Mouse (Mus musculus): ENCODE data around the gene Gm49510. TPM values are rescaled to one million over a fixed set of nuclear protein-coding genes. Genes with fewer than 3 reads are reported as not detected.
A peak's percentile ranks its signal among the peaks of the same experiment; 100 is the strongest.

Gene Gm49510
- polyA plus RNA-seq, 1 experiment, result not detected

DNA sequence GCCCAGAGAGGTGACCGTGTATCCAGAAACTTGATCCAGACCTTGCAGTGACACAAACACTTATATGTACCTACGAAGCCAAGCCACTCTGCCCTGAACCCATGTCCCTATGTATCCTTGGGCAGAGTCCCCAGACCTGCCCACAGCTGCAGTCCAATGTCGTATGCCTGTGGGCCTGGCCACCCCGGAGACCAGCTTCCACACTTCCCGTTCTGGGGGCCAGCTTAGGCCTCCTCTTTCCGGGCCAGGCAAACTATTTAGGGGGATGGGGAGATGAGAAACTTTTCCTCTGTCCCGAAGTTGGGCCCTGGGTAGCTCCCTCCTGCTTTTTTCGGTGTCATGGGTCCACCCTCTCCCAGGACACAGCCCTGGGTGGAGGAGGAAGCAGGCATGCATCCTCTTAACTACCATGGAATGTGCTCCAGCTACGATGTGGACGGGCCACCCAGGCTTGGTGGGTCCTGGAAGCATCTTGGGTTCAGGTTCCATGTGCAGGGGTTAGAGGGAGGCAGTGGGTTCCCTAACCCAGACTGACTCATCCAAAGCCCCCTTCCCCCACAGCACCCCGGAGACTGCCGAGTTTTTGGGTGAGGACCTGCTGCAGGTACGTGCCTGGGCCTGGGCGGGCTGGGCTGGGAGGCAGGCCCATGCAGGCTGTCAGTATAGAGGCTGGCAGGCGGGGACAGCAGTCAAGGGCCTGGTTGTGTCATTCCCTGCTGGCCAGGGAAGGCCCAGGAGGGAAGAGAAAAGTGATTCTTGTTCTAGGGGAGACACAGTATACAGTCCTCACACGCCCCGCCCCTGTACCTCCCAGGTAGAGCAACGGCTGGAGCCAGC lies 1.3 kb downstream of the Gm49510 start:
- Histone ChIP-seq H3K36me3 (ENCODE audit: control insufficient read depth, insufficient read depth, low read length) (peaks cover 8% of the 10 kb centered on the region; the same call in 1 of the 2 replicates), H3K4me1 (ENCODE audit: control insufficient read depth, insufficient read depth, insufficient read length, low read length) (peaks cover 35% of the 10 kb centered on the region), H3K27me3 (ENCODE audit: control insufficient read depth, insufficient read depth, low read length) (no peaks in the 10 kb centered on the region), H3K27ac (ENCODE audit: insufficient read depth, low read depth, low read length) (peak overlapping the region; percentile 36; the same call in 1 of the 2 replicates), H3K4me3 (ENCODE audit: low read depth, low read length) (peak overlapping the region; percentile 79)
- no peak for TF ChIP-seq POLR2A (IDR thresholded peaks at IDR 0.05; ENCODE audit: low read depth, low read length)
- TF ChIP-seq CTCF (IDR thresholded peaks at IDR 0.05; ENCODE audit: extremely low read depth, insufficient read length, insufficient replicate concordance, low read depth, low read length), result no peak
- 54% methylated on average over 18 of the region's 18 CpGs for WGBS

DNA sequence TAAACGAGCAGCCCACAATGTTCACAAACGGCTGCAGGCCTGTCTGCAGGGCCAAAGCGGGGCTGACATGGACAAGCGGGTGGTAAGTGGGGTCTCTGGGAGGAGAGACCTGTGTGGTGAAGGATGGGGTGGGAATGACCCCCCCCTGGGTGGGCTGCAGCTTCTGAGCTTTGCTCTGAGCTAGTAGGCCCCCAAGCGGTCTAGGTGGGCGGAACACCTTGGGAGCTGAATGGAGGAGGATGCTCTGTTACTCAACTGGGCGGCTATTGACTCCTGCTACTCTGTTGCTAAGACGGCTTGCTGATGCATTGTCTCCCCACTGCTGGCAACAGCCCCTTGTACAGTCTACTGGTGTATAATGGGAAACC lies 1.9 kb downstream of the Gm49510 start:
- TF ChIP-seq POLR2A (IDR thresholded peaks at IDR 0.05; ENCODE audit: low read depth, low read length) (no peak), CTCF (IDR thresholded peaks at IDR 0.05; ENCODE audit: extremely low read depth, insufficient read length, insufficient replicate concordance, low read depth, low read length) (no peak)
- H3K4me1 ChIP-seq (ENCODE audit: control insufficient read depth, insufficient read depth, insufficient read length, low read length), result peaks cover 29% of the 10 kb centered on the region
- 74% methylated on average over 8 of the region's 8 CpGs for WGBS
- peaks cover 10% of the 10 kb centered on the region; the same call in 1 of the 2 replicates for H3K36me3 ChIP-seq (ENCODE audit: control insufficient read depth, insufficient read depth, low read length)
- no peak overlapping the region for H3K27ac ChIP-seq (ENCODE audit: insufficient read depth, low read depth, low read length)
- no peaks in the 10 kb centered on the region for H3K27me3 ChIP-seq (ENCODE audit: control insufficient read depth, insufficient read depth, low read length)
- H3K4me3 ChIP-seq (ENCODE audit: low read depth, low read length), result peak overlapping the region; percentile 79

DNA sequence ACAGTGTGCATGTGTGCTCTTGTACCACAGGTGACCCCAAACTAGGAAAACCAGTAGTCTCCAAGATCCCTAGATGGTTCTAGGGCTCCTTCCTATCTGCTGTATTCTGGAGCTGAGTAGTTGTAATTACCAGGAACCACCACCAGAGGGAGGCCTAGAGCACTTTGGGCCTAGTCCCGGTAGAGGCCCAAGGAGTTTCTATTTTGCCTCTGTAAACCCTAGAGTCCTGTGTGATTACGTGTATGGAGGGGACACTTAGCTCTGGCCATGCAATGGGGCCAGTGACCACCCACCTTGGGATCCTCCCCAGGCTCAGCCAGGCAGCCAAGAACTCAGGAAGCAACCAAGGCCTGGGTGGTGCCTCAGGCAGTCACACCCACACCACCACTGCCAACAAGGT lies 3.8 kb downstream of the Gm49510 start:
- H3K36me3 ChIP-seq (ENCODE audit: control insufficient read depth, insufficient read depth, low read length), result peaks cover 14% of the 10 kb centered on the region; the same call in 1 of the 2 replicates
- H3K4me3 ChIP-seq (ENCODE audit: low read depth, low read length), result no peak overlapping the region
- 0% methylated on average over 2 of the region's 2 CpGs for WGBS
- H3K4me1 ChIP-seq (ENCODE audit: control insufficient read depth, insufficient read depth, insufficient read length, low read length), result peaks cover 17% of the 10 kb centered on the region
- no peak overlapping the region for H3K27ac ChIP-seq (ENCODE audit: insufficient read depth, low read depth, low read length)
- no peaks in the 10 kb centered on the region for H3K27me3 ChIP-seq (ENCODE audit: control insufficient read depth, insufficient read depth, low read length)
- TF ChIP-seq CTCF (IDR thresholded peaks at IDR 0.05; ENCODE audit: extremely low read depth, insufficient read length, insufficient replicate concordance, low read depth, low read length) (peak; percentile 78; the same call in 1 of the 2 replicates), POLR2A (IDR thresholded peaks at IDR 0.05; ENCODE audit: low read depth, low read length) (no peak)

DNA sequence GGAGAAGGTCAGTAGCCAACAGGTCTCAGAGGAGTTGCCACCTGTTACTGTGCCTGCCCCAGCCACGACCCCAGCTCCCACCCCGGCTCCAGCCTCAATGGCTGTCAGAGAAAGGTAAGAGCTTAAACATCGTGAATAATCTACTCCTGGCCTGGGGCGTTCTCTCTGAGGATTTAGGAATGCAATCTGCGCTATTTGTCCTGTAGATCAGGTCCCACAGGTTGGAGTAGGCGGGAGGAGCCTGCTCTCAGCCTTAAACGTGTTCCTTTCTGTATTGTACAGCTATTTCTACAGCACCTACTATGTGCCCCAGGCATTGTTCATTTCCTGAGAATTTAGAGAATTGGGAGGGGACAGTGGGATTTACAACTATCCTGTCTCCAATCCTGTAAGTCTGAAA lies 8.9 kb downstream of the Gm49510 start:
- Histone ChIP-seq H3K27me3 (ENCODE audit: control insufficient read depth, insufficient read depth, low read length) (no peaks in the 10 kb centered on the region), H3K27ac (ENCODE audit: insufficient read depth, low read depth, low read length) (no peak overlapping the region), H3K4me1 (ENCODE audit: control insufficient read depth, insufficient read depth, insufficient read length, low read length) (peaks cover 3% of the 10 kb centered on the region; the same call in 1 of the 2 replicates), H3K36me3 (ENCODE audit: control insufficient read depth, insufficient read depth, low read length) (peaks cover 22% of the 10 kb centered on the region; the same call in 1 of the 2 replicates), H3K4me3 (ENCODE audit: low read depth, low read length) (no peak overlapping the region)
- TF ChIP-seq POLR2A (IDR thresholded peaks at IDR 0.05; ENCODE audit: low read depth, low read length) (no peak), CTCF (IDR thresholded peaks at IDR 0.05; ENCODE audit: extremely low read depth, insufficient read length, insufficient replicate concordance, low read depth, low read length) (no peak)
- 73% methylated on average over 7 of the region's 7 CpGs for WGBS

DNA sequence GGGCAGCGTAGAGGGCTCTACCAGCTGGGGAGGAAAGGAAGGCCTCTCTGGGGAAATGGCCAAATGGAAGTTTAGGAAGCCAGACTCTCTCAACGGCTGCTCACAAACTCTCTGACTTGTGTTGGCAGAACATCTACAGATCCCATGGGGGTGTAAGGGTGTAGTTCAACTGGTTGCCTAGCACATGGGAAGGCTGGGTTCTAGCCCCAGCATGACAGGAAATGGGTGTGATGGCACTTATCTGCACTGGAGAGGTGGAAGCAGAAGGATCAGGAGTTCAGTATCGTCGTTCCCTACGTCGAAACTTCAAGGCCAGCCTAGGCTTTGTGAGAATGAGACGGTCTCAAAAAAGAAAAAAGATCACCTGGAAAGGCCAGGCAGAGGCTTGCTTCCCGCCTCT lies 9.5 kb downstream of the Gm49510 start:
- 81% methylated on average over 8 of the region's 8 CpGs for WGBS
- Histone ChIP-seq H3K27ac (ENCODE audit: insufficient read depth, low read depth, low read length) (no peak overlapping the region), H3K4me1 (ENCODE audit: control insufficient read depth, insufficient read depth, insufficient read length, low read length) (peaks cover 4% of the 10 kb centered on the region), H3K36me3 (ENCODE audit: control insufficient read depth, insufficient read depth, low read length) (peaks cover 22% of the 10 kb centered on the region; the same call in 1 of the 2 replicates), H3K4me3 (ENCODE audit: low read depth, low read length) (no peak overlapping the region), H3K27me3 (ENCODE audit: control insufficient read depth, insufficient read depth, low read length) (no peaks in the 10 kb centered on the region)
- TF ChIP-seq CTCF (IDR thresholded peaks at IDR 0.05; ENCODE audit: extremely low read depth, insufficient read length, insufficient replicate concordance, low read depth, low read length) (no peak), POLR2A (IDR thresholded peaks at IDR 0.05; ENCODE audit: low read depth, low read length) (no peak)

DNA sequence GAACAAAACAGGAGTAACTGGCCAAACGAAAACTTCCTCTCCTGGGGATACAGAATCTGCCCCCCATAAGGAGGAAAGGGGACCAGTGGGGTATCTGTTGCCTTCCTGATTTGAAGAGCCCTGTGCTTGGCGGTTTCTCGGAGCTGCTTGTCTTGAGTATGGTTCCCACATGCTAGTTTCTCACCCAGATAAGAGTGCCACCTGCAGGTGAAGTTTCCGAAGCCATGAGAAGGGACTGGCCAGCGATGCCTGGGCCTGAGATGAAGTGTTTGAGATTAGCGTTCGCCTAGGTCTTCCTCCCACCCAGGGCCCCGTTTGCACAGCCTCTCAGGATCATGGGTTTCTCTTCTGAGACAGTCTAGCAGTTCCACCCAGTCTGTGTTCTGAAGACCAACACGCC lies 12.6 kb downstream of the Gm49510 start:
- Histone ChIP-seq H3K27ac (ENCODE audit: insufficient read depth, low read depth, low read length) (no peak overlapping the region), H3K4me3 (ENCODE audit: low read depth, low read length) (no peak overlapping the region), H3K27me3 (ENCODE audit: control insufficient read depth, insufficient read depth, low read length) (no peaks in the 10 kb centered on the region), H3K36me3 (ENCODE audit: control insufficient read depth, insufficient read depth, low read length) (peaks cover 9% of the 10 kb centered on the region; the same call in 1 of the 2 replicates), H3K4me1 (ENCODE audit: control insufficient read depth, insufficient read depth, insufficient read length, low read length) (peaks cover 11% of the 10 kb centered on the region)
- 34% methylated on average over 9 of the region's 9 CpGs for WGBS
- TF ChIP-seq CTCF (IDR thresholded peaks at IDR 0.05; ENCODE audit: extremely low read depth, insufficient read length, insufficient replicate concordance, low read depth, low read length) (peak; percentile 44; the same call in 1 of the 2 replicates), POLR2A (IDR thresholded peaks at IDR 0.05; ENCODE audit: low read depth, low read length) (no peak)

DNA sequence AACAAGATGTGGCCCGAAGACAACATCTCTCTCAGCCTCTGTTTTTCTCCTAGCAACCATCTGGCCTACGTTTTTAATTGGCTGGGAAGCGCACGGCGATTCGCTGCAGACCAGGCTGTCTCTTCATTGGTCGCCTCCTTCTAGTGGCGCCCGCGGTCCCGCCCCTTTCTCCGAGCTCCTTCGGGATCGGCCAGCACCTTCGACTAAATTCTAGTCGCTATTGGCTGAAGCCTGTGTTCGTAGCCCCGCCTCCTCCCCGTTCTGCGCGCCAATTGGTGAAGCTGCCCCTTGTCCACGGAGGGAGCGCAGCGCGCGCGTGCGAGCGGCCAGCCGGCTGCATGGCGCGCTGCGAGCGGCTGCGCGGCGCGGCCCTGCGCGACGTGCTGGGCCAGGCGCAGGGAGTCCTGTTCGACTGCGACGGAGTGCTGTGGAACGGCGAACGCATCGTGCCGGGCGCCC lies 14.2 kb downstream of the Gm49510 start, which contains the start of gene Pdxp:
Gene Pdxp (plus strand): TSS at position 288 of the 459 bp plus-strand sequence.
- Histone ChIP-seq H3K27me3 (ENCODE audit: control insufficient read depth, insufficient read depth, low read length) (no peaks in the 10 kb centered on the region), H3K4me3 (ENCODE audit: low read depth, low read length) (peak within 1 kb of the TSS; percentile 61), H3K27ac (ENCODE audit: insufficient read depth, low read depth, low read length) (no peak within 1 kb of the TSS), H3K4me1 (ENCODE audit: control insufficient read depth, insufficient read depth, insufficient read length, low read length) (peaks cover 11% of the 10 kb centered on the region), H3K36me3 (ENCODE audit: control insufficient read depth, insufficient read depth, low read length) (peaks cover 8% of the 10 kb centered on the region; the same call in 1 of the 2 replicates)
- 1% methylated on average over 51 of the region's 51 CpGs for WGBS
- TF ChIP-seq POLR2A (IDR thresholded peaks at IDR 0.05; ENCODE audit: low read depth, low read length) (0 out of 2 replicates have a peak, but pooled peaks have one; percentile 32), CTCF (IDR thresholded peaks at IDR 0.05; ENCODE audit: extremely low read depth, insufficient read length, insufficient replicate concordance, low read depth, low read length) (no peak)

Measured in small intestine, adult 2 months (tissue).